Mouse (Mus musculus): ENCODE results near the gene Gm20388.
"Not testable (repeated sequence)": the region's sequence is repeated elsewhere in the genome, so short reads cannot be mapped to it uniquely, and the experiment has no call there.

The Gm20388 gene

DNA sequence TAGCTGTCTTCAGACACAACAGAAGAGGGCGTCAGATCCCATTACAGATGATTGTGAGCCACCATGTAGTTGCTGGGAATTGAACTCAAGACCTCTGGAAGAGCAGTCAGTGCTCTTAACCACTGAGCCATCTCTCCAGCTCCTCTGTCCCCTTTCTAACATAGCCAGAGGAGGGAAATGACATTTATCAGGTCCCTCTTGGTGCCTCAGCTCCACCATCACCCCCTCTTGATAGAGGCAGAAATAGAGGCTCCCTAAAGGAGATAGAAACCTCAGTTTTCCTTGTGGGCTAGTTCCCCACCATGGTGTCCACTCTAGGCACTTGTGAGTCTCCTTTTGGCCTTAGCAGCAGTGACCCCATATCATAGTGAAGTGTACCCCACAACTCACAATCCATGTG is 457.6 kb downstream of the Gm20388 start:
- not testable (repeated sequence) for DNase-seq (ENCODE audit: low spot score in 2 of 2)

DNA sequence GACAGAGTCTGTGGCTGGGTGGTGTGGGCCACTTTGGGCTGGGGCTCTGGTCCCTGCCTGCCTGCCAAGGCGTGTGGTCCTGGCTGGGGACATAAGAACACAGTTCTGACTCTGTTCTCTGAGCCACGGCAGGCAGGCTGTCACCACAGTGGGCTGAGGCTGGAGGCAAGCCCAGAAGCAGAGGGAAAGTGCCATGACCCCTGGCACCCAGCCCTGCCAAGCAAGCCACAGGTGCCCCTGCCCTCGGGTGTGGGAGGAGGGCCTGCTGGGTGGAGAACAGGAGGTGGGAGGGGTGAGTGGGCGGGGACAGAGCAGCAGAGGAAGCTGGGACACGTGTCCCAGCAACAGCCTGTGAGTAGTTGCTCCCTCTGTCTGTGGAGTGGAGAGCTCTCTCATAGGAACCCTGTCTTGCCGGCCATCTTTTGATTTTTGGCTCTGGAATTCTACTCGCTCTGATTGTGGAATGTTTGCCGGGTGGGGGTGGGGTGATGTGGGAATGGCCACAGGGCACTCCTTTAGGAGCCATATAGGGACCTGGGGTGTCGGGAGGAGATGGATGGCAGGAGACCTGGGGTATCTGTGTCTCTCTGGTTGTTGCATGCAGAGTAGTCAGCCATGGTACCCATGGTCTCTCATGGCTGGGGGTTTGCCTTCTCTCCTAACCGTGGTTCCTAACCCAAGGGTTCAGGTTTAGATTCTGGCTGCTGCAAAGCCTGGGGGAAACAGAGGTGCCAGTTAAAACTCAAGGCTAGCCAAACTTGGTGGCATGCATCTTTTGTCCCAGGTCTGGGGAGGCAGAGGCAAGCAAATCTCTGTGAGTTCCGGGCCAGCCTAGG is 458.4 kb downstream of the Gm20388 start:
- peak; percentile 93 for DNase-seq (ENCODE audit: low spot score in 2 of 2)

DNA sequence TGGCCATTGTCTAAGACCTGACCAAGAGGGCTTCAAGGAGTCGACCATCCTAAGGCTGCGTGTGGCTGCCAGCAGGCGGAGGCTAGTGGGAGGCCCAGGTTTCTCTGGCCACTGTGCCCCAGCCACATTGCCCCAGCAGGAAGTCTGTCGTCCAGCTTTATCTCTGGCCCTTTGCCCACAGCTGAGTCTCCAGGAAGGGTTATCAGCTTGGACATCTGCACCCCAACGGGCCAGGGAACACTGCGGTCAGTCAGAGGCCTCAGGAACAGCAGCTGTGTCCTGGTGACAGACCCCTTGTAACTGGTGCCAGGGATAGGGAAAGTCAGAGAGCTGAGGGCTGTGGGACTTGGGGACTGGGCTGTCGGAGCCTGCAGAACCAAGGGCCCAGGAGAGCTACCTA is 459.3 kb downstream of the Gm20388 start:
- peak; percentile 88 to 89 for DNase-seq (ENCODE audit: low spot score in 2 of 2)

DNA sequence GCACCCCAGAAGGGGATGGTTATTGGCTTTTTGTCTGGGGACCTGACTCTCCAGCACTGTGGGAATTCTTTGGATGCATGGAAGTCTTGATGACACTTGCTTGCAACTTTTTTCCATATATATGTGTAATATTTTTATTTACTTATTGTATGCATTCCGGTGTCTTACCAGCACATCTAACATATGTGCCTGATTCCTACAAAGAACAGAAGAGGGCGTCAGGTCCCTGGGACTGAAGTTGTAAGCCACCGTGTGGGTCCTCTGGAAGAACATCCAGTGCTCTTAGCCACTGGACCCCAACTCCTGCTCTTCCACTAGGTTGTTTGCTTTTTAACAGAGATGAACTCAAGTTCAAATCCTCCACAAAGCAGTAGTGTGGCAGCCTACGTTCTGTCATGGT is 459.8 kb downstream of the Gm20388 start:
- no peak for DNase-seq (ENCODE audit: low spot score in 2 of 2)

DNA sequence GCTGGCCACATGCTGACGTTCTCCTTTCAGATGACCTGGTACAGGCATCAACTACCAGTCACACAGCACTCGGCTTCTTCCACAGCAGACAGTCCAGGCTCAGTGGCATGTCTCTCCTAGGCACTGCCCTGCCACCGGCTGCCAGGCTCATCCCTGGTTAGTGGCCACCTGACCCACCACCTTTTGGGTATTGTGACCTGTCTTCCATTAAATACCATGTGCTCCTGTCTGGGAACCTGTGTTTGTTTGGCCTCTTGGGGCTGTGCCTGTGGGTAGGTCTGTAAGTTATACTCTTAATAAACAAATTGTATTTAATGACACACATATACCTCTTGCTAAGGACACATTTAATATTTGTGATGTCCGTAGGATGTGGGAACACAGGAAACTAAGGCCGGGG is 460.5 kb downstream of the Gm20388 start:
- DNase-seq (ENCODE audit: low spot score in 2 of 2) = no peak

DNA sequence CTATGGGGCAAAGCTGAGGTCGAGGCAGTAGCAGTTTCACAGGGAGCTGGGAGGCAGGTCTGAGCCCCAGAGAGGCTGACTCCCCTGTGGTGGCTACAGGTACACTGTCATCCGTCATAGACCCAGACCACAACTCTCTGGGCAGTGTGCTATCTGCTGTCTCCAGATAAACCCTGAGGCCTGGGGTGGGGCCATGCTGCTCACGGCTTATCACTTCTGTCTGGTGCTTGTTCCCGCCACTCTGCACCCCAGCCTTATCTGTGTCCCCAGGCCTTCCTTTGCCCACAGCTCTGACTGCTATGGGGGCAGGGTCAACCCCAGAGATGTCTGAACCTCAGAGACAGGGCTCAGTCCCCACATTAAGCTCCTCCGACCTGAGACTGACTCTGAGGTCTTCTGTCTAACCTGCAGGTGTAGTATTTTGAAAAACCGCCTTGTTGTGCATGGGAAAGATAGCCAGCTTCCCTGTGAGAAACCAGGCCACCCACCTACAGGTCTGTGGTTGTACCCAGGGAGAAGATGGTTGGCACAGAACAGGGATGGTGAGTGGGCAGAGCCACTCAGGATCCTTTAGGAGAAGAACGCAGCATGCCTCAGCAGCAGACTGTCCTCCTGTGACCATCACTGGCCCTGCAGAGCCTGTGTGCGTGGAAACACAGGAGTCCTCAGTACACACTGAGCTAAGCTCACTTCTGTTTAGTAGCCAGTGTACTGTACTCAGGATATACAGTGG is 461.2 kb downstream of the Gm20388 start:
- DNase-seq (ENCODE audit: low spot score in 2 of 2) = peak; percentile 87

DNA sequence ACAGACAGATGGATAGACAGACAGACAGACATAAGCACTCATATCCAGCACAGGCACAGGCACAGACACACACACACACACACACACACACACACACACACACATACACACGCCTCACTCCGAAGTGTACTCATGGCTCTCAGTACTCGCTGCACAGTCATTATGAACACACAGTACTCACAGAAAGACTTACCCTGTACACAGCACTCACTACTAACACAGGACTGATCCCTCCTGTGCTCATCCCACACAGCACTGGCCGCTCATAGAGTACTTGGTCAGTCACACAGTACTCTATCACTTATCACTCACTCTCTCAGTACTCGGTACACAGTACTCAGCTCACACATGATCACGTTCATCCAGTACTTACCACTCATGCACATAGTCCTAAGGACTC is 462.0 kb downstream of the Gm20388 start:
- no peak for DNase-seq (ENCODE audit: low spot score in 2 of 2)

DNA sequence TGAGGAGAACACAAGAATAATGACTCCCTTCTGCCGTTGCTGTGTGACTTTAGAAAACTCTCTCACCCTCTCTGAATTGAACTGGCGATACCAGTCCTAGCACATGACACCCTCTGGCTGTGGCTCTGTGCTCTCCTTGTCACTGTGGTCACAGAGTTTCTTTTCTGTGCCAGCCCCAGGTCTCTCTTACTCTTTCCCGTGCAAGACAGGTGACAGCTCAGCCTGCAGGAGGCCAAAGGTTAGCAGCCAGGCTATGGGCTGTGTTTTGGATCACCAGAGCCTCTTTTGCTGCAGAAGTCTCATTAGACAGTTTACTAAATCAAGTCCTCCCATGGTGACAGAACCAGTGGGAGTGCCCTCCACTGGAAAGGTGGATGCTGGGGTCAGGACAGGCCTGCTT is 463.0 kb downstream of the Gm20388 start:
- no peak for DNase-seq (ENCODE audit: low spot score in 2 of 2)

DNA sequence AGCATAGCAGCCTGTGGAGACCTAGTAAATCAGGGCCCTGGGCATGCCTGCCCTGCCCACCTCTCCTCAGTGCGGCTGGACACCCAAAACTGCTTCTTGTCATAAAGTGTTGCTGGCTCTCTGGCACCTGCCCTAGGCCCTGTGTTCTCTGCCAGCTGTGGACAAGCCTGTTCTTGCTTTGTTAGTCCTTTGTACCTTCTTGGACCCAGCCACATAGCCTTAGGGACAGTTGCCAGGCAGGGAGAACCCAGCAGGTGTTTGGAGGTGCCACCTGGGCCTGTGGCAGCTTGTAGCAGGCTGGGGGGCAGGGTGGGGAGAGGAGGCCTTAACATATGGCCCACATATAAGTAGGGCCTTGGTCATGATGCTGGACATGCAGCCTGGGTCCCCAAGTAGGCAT is 463.4 kb downstream of the Gm20388 start:
- DNase-seq (ENCODE audit: low spot score in 2 of 2) = no peak

DNA sequence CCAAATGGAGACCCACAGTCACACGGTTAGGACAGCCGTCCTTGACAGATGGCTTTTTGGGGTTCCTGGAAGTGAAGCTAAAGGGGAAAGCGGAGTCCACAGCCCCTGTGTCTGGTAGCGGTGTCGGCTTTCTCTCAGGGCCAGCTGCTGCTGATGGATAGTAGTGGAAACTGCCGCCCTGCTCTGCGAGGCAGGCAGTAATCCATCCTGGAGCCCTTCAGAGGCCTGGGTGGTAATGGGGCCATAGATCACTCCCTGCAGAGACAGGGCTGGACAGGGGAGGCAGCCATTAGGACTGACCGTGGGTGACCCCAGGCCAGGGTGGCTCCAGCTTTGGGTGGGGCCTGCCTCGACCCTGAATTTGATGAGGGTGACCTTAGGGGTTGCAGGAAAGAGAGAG is 463.9 kb downstream of the Gm20388 start:
- DNase-seq (ENCODE audit: low spot score in 2 of 2) = no peak

DNA sequence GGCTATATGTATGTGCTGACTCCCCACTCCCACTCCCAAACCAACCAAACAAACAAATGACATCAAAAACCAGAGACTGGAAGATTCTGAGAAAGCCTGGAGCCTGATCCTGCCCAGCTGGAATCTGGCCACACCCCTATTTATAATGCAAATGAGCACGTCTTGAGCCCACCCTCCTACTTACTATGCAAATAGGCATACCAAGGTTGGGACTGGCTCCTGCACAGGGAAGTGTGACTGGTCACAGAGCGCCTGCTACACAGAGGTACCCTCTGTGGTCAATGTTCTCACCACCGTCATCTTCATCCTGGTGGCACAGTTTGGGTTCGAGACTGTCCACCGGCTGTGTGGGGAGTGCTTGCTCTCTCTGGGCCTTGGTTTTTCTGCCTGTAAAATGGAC is 464.5 kb downstream of the Gm20388 start:
- DNase-seq (ENCODE audit: low spot score in 2 of 2) = no peak

DNA sequence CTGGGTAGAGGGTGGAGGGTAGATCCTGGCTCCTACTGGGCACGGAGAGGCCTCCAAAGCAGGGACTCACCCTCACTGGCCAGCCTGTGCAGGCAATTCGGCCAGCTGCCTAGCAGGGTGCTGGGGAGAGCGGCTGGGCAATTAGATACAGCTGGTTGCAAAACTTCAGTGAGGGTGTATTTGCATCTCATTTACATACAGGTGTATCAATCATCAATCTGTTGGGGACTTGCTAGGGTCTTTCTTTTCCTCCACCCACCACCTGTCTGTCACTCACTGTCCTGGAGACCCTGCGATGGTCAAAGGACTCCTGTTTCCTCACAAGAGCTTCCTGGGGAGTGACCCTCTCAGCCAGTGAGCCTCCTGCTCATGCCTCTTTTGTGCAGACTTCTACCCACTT is 465.6 kb downstream of the Gm20388 start:
- no peak for DNase-seq (ENCODE audit: low spot score in 2 of 2)

DNA sequence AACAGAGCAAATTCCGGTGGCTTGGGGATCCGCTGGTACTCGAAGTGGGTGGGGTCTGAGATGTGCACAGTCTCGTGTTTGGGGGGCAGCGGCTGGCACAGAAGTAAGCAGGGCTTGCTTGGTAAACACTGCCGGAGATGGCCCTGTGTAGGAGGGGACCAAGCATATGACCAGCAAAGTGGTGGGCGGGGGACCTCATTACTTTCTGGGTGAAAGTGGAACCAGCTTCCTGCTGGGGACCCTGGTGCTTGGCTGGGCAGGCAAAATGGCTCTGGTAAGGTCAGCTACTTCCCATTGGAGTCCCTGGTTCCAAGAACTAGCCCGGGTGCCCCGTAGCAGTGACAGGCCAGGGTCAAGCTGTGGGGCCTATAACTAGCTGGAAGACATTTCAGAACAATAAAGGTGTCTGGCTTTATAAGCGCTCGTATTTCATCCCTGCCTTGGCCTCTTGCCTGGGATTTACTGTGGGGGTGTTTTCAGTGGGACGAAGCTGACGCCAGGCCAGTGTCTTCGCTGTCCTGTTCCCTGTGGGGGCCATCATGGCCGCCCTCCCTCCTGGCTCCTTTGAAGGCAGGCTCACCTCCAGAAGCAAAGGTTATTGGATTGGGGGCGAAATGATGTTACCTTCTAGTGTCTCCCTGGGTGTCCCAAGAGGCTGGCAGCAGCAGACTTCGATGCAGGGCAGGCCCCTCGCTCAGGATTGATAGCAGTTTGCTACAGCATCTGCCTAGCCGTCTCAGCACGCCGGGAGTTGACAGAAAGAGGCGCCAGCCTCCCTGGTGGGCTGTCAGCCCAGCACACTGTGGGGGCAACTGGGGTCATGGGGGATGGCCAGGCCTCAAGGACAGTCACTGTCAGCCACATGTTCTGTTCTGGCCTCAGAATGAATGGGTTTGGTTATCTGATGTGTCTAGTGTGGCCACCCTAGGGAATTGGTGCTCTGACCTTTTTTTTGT is 466.5 kb downstream of the Gm20388 start:
- peak in 1 of 2 experiments; percentile 70 for DNase-seq (ENCODE audit: low spot score in 2 of 2)

DNA sequence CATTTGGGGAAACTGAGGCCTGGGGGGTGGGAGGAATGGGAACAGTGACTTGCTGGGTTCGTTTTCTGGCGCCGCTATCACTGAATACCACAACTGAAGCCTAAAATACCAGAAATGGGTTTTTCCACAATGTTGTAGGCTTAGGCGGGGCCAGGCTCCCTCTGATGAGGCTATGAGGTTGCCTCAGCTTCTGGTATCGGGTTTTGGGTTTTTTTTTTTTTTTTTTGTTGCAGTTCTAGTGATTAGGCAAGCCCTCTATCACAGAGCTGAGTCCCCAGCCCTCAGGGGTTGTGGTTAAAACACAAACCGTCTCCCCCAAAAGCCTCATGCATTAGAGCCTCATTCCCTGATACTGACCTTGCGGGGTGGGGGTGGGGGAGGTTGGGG is 467.2 kb downstream of the Gm20388 start:
- DNase-seq (ENCODE audit: low spot score in 2 of 2) = no peak

DNA sequence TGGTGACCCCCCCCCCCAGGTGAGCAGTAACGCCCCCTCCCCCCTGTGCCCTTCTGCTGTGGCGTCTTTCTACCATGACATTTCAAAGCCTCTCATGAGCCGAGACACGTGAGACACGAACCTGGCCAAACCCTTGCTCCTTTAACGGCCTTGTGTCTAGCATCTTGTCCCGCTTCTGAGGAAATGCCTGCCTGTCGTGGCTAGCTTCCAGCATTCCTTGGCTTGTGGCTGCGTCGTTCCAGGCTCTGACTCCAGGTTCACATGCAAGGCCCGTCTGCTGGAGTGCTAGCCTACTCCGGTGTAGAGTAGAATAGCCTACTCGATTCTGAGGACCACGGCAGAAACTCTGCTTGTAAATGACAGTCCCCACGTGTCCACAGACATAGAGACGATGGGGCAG is 467.7 kb downstream of the Gm20388 start:
- no peak for DNase-seq (ENCODE audit: low spot score in 2 of 2)

DNA sequence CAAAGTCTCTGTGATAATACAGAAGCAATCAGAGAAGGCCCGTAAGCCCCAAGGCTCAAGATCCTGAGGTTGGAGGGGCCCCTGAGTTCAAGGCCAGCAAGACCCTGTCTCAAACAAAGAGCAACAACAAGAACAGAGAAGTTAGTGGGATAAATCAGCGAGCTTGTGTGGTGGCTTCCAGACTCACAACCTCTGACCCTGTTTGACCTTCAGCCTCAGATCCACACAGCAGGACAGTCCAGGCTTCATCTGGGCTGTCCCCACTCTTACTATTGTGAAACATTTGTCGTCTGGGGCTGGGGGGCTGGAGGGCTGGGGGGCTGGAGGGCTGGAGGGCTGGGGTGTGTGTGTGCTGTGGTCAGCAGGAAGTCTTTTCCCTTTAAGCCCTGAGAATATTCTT is 468.4 kb downstream of the Gm20388 start:
- DNase-seq (ENCODE audit: low spot score in 2 of 2) = no peak

DNA sequence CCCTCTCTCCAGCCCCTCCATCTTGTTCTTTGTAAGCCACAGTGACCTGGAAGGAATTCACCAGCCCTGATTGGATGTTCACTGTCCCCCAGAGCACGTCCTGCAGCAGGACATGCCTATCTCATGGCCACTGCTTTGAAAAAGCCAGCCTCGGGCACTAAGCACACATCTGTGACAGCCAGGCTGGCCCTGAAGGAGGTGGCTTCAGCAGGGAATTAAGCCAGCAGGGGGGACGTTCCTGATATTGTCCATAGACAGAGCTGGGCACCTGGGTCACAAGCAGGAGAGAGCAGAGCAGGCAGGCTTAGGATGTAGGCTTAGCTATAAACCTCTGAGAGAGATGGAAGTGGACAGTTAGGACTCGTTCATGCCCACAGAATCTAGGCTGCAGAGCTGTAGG is 471.2 kb downstream of the Gm20388 start:
- DNase-seq (ENCODE audit: low spot score in 2 of 2) = no peak

DNA sequence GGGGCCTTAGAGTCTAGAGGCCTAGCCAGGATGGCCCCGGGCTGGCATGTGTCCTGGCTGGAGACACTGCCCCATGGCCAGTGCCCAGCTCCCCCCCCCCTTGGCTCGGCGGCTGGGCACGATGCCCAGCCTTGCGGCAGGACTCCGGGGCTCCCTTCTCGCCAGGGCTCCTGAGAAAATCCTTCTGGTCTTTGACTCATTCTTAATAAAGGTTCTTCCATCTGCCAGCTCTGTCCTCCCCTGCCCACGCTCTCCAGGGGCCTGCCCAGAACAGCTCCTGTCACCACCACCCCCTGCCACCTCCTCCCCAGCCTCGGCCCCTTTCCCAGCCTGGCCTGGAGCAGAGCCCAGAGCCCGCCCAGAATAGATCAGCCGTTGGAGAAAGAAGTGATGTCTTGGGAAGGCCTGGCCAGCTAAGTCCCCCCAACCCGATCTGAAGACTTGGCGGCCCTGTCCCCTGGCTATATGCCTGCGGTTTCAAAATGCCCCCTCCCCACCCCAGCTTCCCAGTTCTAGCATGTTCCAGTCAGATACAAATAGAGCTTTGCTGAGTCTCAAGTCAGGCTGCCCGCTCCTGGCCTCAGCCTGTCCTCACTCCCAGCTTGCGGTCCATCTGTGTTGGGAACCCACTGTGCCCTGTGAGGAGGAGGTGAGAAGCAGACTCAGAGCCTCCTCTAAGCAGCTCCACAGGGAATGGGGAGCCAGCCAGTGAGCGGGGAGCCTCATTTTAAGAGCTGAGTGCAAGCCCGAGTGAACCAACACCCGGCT is 472.0 kb downstream of the Gm20388 start:
- no peak for DNase-seq (ENCODE audit: low spot score in 2 of 2)

DNA sequence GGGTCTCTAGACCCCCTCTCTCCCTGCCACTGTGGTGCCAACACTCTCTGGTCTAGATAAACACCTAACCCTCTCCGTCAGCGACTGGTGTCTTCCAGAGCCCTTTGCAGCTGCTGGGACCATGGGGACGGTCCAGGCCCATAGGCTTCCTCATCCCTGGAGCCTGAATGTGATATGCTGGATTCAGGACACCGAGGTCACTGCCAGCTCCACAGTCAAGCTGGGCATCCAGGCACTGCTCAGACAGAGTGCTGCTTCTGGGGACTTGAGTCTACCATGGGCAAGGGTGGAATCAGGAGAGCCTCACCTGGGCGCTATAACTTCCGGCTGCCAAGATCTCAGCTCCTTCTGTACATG is 472.5 kb downstream of the Gm20388 start:
- no peak for DNase-seq (ENCODE audit: low spot score in 2 of 2)

DNA sequence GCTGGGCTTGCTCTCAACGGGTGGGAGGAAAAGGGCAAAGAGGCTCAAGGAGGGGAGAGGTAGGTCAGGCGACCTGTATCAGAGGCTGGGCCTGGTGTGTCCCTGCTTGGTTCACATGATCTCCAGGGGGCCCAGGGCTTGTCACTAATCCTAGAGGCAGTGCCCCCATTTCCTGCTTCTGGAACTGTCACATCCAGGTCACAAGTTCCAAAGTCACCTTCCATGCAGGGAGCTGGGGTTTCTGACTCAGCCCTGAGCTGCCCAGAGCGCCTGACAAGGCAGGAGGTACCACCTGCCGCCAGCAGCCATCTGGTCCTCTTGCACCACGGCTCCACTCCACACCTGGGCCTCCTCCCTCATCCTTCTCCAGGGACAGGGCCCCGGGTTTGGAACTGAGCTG is 473.1 kb downstream of the Gm20388 start:
- no peak for DNase-seq (ENCODE audit: low spot score in 2 of 2)

DNA sequence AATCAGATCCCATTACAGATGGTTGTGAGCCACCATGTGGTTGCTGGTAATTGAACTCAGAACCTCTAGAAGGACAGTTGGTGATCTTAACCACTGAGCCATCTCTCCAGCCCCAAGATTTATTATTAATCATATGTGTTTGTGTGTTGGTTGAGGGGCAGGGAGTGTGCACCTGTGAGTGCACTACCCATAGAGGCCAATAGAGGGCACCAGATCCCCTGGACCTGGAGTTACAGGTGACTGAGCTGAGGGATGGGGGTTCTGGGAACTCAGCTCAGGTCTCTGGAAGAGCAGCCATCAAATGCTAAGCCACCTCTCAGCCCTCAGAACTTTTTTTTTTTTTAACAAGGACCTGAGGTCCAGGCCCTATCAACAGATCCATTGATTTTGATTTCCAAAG is 474.1 kb downstream of the Gm20388 start:
- DNase-seq (ENCODE audit: low spot score in 2 of 2) = no peak

DNA sequence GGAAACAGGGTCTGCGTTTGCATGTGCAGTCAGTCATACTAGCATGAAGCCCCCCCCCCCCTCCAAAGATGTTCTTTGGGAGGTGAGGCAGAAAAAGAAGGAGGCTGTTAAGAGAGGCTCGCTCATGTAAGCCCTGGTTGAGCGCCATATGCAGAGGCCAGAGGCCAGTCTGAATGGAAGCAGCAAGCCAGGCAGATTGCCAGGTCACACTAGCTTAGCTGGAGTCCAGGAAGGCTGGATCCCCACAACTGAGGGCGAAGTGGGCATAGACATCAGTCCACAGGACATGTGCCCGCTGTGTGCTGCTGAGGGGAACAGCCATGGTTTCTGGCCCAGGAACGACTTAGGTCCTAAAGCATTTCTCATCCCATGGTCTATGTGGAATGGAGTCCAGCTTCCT is 477.6 kb downstream of the Gm20388 start:
- no peak for DNase-seq (ENCODE audit: low spot score in 2 of 2)
